15 mouse cellular contexts compared by ENCODE assay signal in the genomic region with DNA sequence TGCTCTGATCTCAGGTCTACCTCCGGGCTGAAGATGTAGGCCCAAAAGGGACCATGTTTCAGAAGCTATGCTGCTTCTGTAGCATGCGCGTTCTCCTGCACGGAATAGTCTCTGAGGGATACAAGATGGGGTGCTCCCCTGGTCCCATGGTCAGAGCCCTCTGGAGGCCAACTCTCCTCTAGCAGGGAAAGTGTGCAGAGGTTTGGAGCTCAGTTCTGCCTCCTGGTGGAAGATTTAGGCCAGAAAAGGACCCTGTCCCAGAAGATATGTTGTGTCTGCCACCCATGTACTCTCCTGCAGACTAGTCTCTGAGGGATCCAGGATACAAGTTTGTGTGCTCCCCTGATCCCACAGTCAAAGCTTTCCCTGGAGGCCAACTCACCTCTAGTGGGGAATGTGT.
DNase-seq lines count a peak whose midpoint lies in the region; ATAC-seq and TF ChIP-seq lines count a peak whose summit lies in the region.
"Had no signal": no experiment of that assay in that cellular context is flagged by ENCODE, and none has a peak within 500 bp of the region (broad histone marks: within the 10 kb centered on the region; RNA-seq: fewer than 3 reads in every experiment).

No protein-coding gene starts in this region.

- WGBS in liver, postnatal 0 days (ENCODE audit: insufficient replicate concordance): 73% methylated on average over 4 of the region's 4 CpGs
- 94% methylated on average over 4 of the region's 4 CpGs for WGBS in thymus, adult 2 months

- in situ Hi-C loops in ES-E14 (cut with MboI; ENCODE audit: low sequenced_read_pairs in 2 of 2, unreplicated experiment in 2 of 2): no loop called here

- H3K9me3 ChIP-seq in ES-E14 (ENCODE audit: control insufficient read depth, insufficient read depth, low read depth, low read length): no peaks in the 10 kb centered on the region
- no peaks in the 10 kb centered on the region for H3K9me3 ChIP-seq in liver, postnatal 0 days (ENCODE audit: low read length)
- H3K9me3 ChIP-seq: limb, embryonic 15.5 days; midbrain, embryonic 10.5 days; stomach, embryonic 15.5 days had no signal

- no peak for TF ChIP-seq POLR2A in thymus, adult 2 months (IDR thresholded peaks at IDR 0.05; ENCODE audit: control insufficient read depth, extremely low read depth, insufficient read depth, low read length, poor library complexity)

- H3K27me3 ChIP-seq in liver, postnatal 0 days (ENCODE audit: insufficient read depth, low read length): no peaks in the 10 kb centered on the region
- H3K27me3 ChIP-seq in thymus, adult 2 months (ENCODE audit: control insufficient read depth, insufficient read depth, low read length): no peaks in the 10 kb centered on the region
- H3K27me3 ChIP-seq: limb, embryonic 15.5 days; stomach, embryonic 15.5 days had no signal

- H3K9ac ChIP-seq in ES-E14 (ENCODE audit: insufficient read depth, low read depth, low read length, poor library complexity, severe bottlenecking): no peak overlapping the region
- H3K9ac ChIP-seq in liver, postnatal 0 days (replicated peaks): no peak overlapping the region
- H3K9ac ChIP-seq: limb, embryonic 15.5 days; stomach, embryonic 15.5 days had no signal

- no peak overlapping the region for H3K4me3 ChIP-seq in ES-E14 (ENCODE audit: insufficient read depth in 1 of 2, low read depth in 1 of 2, low read length in 2 of 2, poor library complexity in 1 of 2, severe bottlenecking in 1 of 2)
- no peak overlapping the region for H3K4me3 ChIP-seq in liver, postnatal 0 days (ENCODE audit: low read depth, low read length)
- H3K4me3 ChIP-seq in thymus, adult 2 months (ENCODE audit: control insufficient read depth, insufficient read depth, low read length): no peak overlapping the region
- H3K4me3 ChIP-seq: limb, embryonic 15.5 days; midbrain, embryonic 10.5 days; stomach, embryonic 15.5 days had no signal

- TF ChIP-seq EP300 in liver, postnatal 0 days (IDR thresholded peaks at IDR 0.05; ENCODE audit: low read depth): no peak

- peak; percentile 34 for TF ChIP-seq CTCF in liver, postnatal 0 days (IDR thresholded peaks at IDR 0.05; ENCODE audit: low read depth)
- TF ChIP-seq CTCF in thymus, adult 2 months (IDR thresholded peaks at IDR 0.05; ENCODE audit: borderline replicate concordance, control insufficient read depth, extremely low read depth, insufficient read depth, low read length, poor library complexity): no peak

- peak; percentile 18 for DNase-seq in embryo, embryonic 10.5 days (ENCODE audit: low spot score)
- DNase-seq in embryo, embryonic 9.5 days (ENCODE audit: extremely low spot score): no peak
- peak; percentile 10 to 15 for DNase-seq in kidney, postnatal 4 days
- no peak for DNase-seq in kidney, adult 8-10 months
- no peak for DNase-seq in ES-E14 (ENCODE audit: low read depth, low spot score)
- DNase-seq in liver, postnatal 0 days: no peak
- DNase-seq in thymus, adult 2 months: no peak
- DNase-seq in spleen, adult 12 weeks (ENCODE audit: low spot score): no peak
- DNase-seq: B cell, adult 2 months; kidney, adult 18-20 months; layer of hippocampus, postnatal 36 days; right cerebral cortex, postnatal 14 days had no signal

- H3K27ac ChIP-seq in ES-E14 (ENCODE audit: insufficient read depth, low read depth, low read length, poor library complexity, severe bottlenecking): no peak overlapping the region
- H3K27ac ChIP-seq in liver, postnatal 0 days (ENCODE audit: low read depth): no peak overlapping the region
- no peak overlapping the region for H3K27ac ChIP-seq in thymus, adult 2 months (ENCODE audit: control insufficient read depth, insufficient read depth, low read length)
- H3K27ac ChIP-seq: limb, embryonic 15.5 days; midbrain, embryonic 10.5 days; stomach, embryonic 15.5 days had no signal

- no peak for ATAC-seq in liver, postnatal 0 days

- no peak overlapping the region for H3K4me2 ChIP-seq in liver, postnatal 0 days (ENCODE audit: low read depth, low read length)
- H3K4me2 ChIP-seq: limb, embryonic 15.5 days; stomach, embryonic 15.5 days had no signal

- no peaks in the 10 kb centered on the region for H3K4me1 ChIP-seq in ES-E14 (ENCODE audit: control insufficient read depth in 2 of 2, insufficient read depth in 2 of 2, low read length in 2 of 2, poor library complexity in 1 of 2)
- H3K4me1 ChIP-seq in liver, postnatal 0 days (ENCODE audit: insufficient read depth): no peaks in the 10 kb centered on the region
- H3K4me1 ChIP-seq in thymus, adult 2 months (replicated peaks; ENCODE audit: control insufficient read depth, insufficient read depth, low read length): no peaks in the 10 kb centered on the region
- H3K4me1 ChIP-seq: limb, embryonic 15.5 days; midbrain, embryonic 10.5 days; stomach, embryonic 15.5 days had no signal

- H3K36me3 ChIP-seq in ES-E14 (ENCODE audit: control insufficient read depth, insufficient read depth, low read length, poor library complexity, severe bottlenecking): no peaks in the 10 kb centered on the region
- no peaks in the 10 kb centered on the region for H3K36me3 ChIP-seq in liver, postnatal 0 days (replicated peaks; ENCODE audit: insufficient read depth, low read length)
- H3K36me3 ChIP-seq in thymus, adult 2 months (ENCODE audit: control insufficient read depth, insufficient read depth, low read length): no peaks in the 10 kb centered on the region
- H3K36me3 ChIP-seq: limb, embryonic 15.5 days; midbrain, embryonic 10.5 days; stomach, embryonic 15.5 days had no signal

TF ChIP-seq in ES-E14, 5 proteins besides CTCF, POLR2A, EP300 and RAD21:
- TF ChIP-seq ZC3H11A (IDR thresholded peaks at IDR 0.05; ENCODE audit: borderline replicate concordance, low read depth, low read length) (0 out of 2 replicates have a peak, but pooled peaks have one; percentile 11), MAFK (IDR thresholded peaks at IDR 0.05; ENCODE audit: insufficient read depth, low read depth, low read length) (no peak)

Comparison
In these comparisons a context has a peak if more than half of its experiments do, and no peak if none do; other contexts are left out.
1. DNase-seq: peak in embryo, embryonic 10.5 days (single experiment) and kidney, postnatal 4 days (2 of 2); none in embryo, embryonic 9.5 days (single experiment), kidney, adult 8-10 months (0 of 2), ES-E14 (single experiment), liver, postnatal 0 days (single experiment), thymus, adult 2 months (single experiment) and spleen, adult 12 weeks (single experiment).